Comparison of ENCODE assay signal across 27 mouse cellular contexts in the genomic region with DNA sequence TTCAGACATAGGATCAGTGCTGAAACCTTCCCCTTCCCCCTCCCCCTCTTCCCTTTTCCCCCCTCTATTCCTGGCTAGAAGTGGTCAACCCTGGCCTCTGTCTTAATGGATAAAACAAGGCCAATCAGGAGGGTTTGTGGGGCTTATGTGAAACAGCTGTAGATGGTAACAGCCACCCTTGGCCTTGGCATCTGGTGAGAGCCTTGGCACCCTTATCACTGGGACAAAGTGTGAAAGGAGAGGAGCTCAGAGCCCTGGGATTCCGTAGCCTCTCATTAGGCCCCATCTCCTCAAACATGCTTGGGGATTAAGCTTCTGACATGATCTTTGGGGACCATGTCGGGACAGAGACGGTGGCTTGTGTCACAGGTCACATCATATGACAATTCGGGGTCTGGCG.
DNase-seq lines count a peak whose midpoint lies in the region; ATAC-seq lines count a peak whose summit lies in the region.
"Had no signal": no experiment of that assay in that cellular context is flagged by ENCODE, and none has a peak within 500 bp of the region (broad histone marks: within the 10 kb centered on the region; RNA-seq: fewer than 3 reads in every experiment).

No protein-coding gene starts in this region.

- H3K4me2 ChIP-seq in midbrain, embryonic 14.5 days (ENCODE audit: low read length): no peak overlapping the region
- H3K4me2 ChIP-seq: embryonic facial prominence, embryonic 13.5 days; forebrain, embryonic 12.5 days; forebrain, embryonic 15.5 days; heart, embryonic 12.5 days; heart, embryonic 15.5 days; hindbrain, embryonic 14.5 days had no signal

- no peaks in the 10 kb centered on the region for H3K36me3 ChIP-seq in midbrain, embryonic 10.5 days
- H3K36me3 ChIP-seq in midbrain, embryonic 14.5 days (ENCODE audit: control insufficient read depth, insufficient read depth, low read length): no peaks in the 10 kb centered on the region
- H3K36me3 ChIP-seq: embryonic facial prominence, embryonic 10.5 days; embryonic facial prominence, embryonic 13.5 days; forebrain, embryonic 12.5 days; forebrain, embryonic 15.5 days; G1E; heart, embryonic 12.5 days; heart, embryonic 15.5 days had no signal

- ATAC-seq in midbrain, embryonic 14.5 days (ENCODE audit: low FRiP score, low TSS enrichment): no peak
- ATAC-seq: forebrain, embryonic 15.5 days; Patski had no signal

- peak; percentile 56 for DNase-seq in adrenal gland, postnatal 14 days
- DNase-seq in adrenal gland, adult 2 months: no peak
- no peak for DNase-seq in midbrain, embryonic 10.5 days (ENCODE audit: low spot score)
- no peak for DNase-seq in midbrain, embryonic 14.5 days
- DNase-seq in testis, postnatal 14 days (ENCODE audit: low spot score): peak; percentile 36
- no peak for DNase-seq in testis, postnatal 10 days (ENCODE audit: low spot score)
- DNase-seq: adrenal gland, postnatal 25 days; B cell, adult 2 months; cerebellum, adult 11-12 months; cerebellum, adult 8-10 months; cerebellum, postnatal 10 days; cerebellum, postnatal 36 days; embryo, embryonic 11 days; gastrocnemius, postnatal 25 days; heart, adult 18-20 months; heart, postnatal 10 days; heart, postnatal 36 days had no signal

- H3K27me3 ChIP-seq in midbrain, embryonic 10.5 days (ENCODE audit: low read depth, poor library complexity, severe bottlenecking): peaks cover 12% of the 10 kb centered on the region
- no peaks in the 10 kb centered on the region for H3K27me3 ChIP-seq in midbrain, embryonic 14.5 days (ENCODE audit: control insufficient read depth, insufficient read depth, low read length)
- H3K27me3 ChIP-seq: embryonic facial prominence, embryonic 13.5 days; forebrain, embryonic 15.5 days; heart, embryonic 15.5 days; Patski had no signal

- H3K9ac ChIP-seq in midbrain, embryonic 14.5 days (replicated peaks; ENCODE audit: low read length): no peak overlapping the region
- H3K9ac ChIP-seq: embryonic facial prominence, embryonic 13.5 days; forebrain, embryonic 12.5 days; forebrain, embryonic 15.5 days; heart, embryonic 12.5 days; heart, embryonic 15.5 days; hindbrain, embryonic 14.5 days had no signal

- H3K27ac ChIP-seq in midbrain, embryonic 10.5 days (replicated peaks): peak overlapping the region; percentile 87
- no peak overlapping the region for H3K27ac ChIP-seq in midbrain, embryonic 14.5 days (replicated peaks; ENCODE audit: low read depth, low read length)
- H3K27ac ChIP-seq: embryonic facial prominence, embryonic 13.5 days; forebrain, embryonic 15.5 days; heart, embryonic 15.5 days; hindbrain, embryonic 14.5 days had no signal

- no peak overlapping the region for H3K4me3 ChIP-seq in midbrain, embryonic 10.5 days
- no peak overlapping the region for H3K4me3 ChIP-seq in midbrain, embryonic 14.5 days (replicated peaks; ENCODE audit: low read depth, low read length)
- H3K4me3 ChIP-seq: embryonic facial prominence, embryonic 10.5 days; embryonic facial prominence, embryonic 13.5 days; erythroblast, embryonic 14.5 days; forebrain, embryonic 12.5 days; forebrain, embryonic 15.5 days; heart, embryonic 12.5 days; heart, embryonic 15.5 days had no signal

- WGBS in midbrain, embryonic 10.5 days: 87% methylated on average over 5 of the region's 5 CpGs
- WGBS in midbrain, embryonic 14.5 days: 63% methylated on average over 5 of the region's 5 CpGs

- no peaks in the 10 kb centered on the region for H3K9me3 ChIP-seq in midbrain, embryonic 10.5 days (replicated peaks)
- H3K9me3 ChIP-seq in midbrain, embryonic 14.5 days (ENCODE audit: control insufficient read depth, low read length): no peaks in the 10 kb centered on the region
- H3K9me3 ChIP-seq: embryonic facial prominence, embryonic 10.5 days; embryonic facial prominence, embryonic 13.5 days; forebrain, embryonic 12.5 days; forebrain, embryonic 15.5 days; G1E; heart, embryonic 12.5 days; heart, embryonic 15.5 days had no signal

- peaks cover 79% of the 10 kb centered on the region for H3K4me1 ChIP-seq in midbrain, embryonic 10.5 days
- H3K4me1 ChIP-seq in midbrain, embryonic 14.5 days (ENCODE audit: control insufficient read depth, insufficient read depth, low read length): peaks cover 28% of the 10 kb centered on the region
- H3K4me1 ChIP-seq: embryonic facial prominence, embryonic 13.5 days had no signal

Comparison
In these comparisons a context has a peak if more than half of its experiments do, and no peak if none do; other contexts are left out.
1. DNase-seq: peak in adrenal gland, postnatal 14 days (single experiment) and testis, postnatal 14 days (single experiment); none in adrenal gland, adult 2 months (single experiment), midbrain, embryonic 10.5 days (single experiment), midbrain, embryonic 14.5 days (single experiment) and testis, postnatal 10 days (single experiment).